Mouse (Mus musculus): ENCODE results near the gene Mrpl46. TPM values are rescaled to one million over a fixed set of nuclear protein-coding genes. Genes with fewer than 3 reads are reported as not detected.

The Mrpl46 gene
- polyA plus RNA-seq, 1 experiment = 15.1 TPM

- 32% methylated on average over 7 of the region's 7 CpGs for WGBS
- Histone ChIP-seq H3K4me3 (replicated peaks; ENCODE audit: extremely low read depth, low read depth, low read length) (no peak overlapping the region), H3K4me1 (ENCODE audit: control insufficient read depth, insufficient read depth, low read length) (no peaks in the 10 kb centered on the region)
- DNase-seq = no peak
- no peak for TF ChIP-seq CTCF (IDR thresholded peaks at IDR 0.05; ENCODE audit: insufficient read depth, low read length)
- no peak for TF ChIP-seq POLR2A (IDR thresholded peaks at IDR 0.05; ENCODE audit: borderline replicate concordance, extremely low read depth, low read depth, low read length)
Measured at GRCm38 (mm10) chr7:78769075-78769652, 14.2 kb downstream of the Mrpl46 start.

GRCm38 (mm10) chr7:78767929-78768531, 15.3 kb downstream of the Mrpl46 start:
- WGBS = 86% methylated on average over 12 of the region's 12 CpGs
- DNase-seq = no peak
- H3K4me1 ChIP-seq (ENCODE audit: control insufficient read depth, insufficient read depth, low read length) = no peaks in the 10 kb centered on the region
- no peak for TF ChIP-seq CTCF (IDR thresholded peaks at IDR 0.05; ENCODE audit: insufficient read depth, low read length)
- TF ChIP-seq POLR2A (IDR thresholded peaks at IDR 0.05; ENCODE audit: borderline replicate concordance, extremely low read depth, low read depth, low read length) = no peak
- no peak overlapping the region for H3K4me3 ChIP-seq (replicated peaks; ENCODE audit: extremely low read depth, low read depth, low read length)

GRCm38 (mm10) chr7:78766019-78766683, 17.2 kb downstream of the Mrpl46 start:
- no peak overlapping the region for H3K4me3 ChIP-seq (replicated peaks; ENCODE audit: extremely low read depth, low read depth, low read length)
- 22% methylated on average over 18 of the region's 18 CpGs for WGBS
- H3K4me1 ChIP-seq (ENCODE audit: control insufficient read depth, insufficient read depth, low read length) = no peaks in the 10 kb centered on the region
- TF ChIP-seq CTCF (IDR thresholded peaks at IDR 0.05; ENCODE audit: insufficient read depth, low read length) (peak; percentile 78), POLR2A (IDR thresholded peaks at IDR 0.05; ENCODE audit: borderline replicate concordance, extremely low read depth, low read depth, low read length) (no peak)
- peak; percentile 47 for DNase-seq

DNA sequence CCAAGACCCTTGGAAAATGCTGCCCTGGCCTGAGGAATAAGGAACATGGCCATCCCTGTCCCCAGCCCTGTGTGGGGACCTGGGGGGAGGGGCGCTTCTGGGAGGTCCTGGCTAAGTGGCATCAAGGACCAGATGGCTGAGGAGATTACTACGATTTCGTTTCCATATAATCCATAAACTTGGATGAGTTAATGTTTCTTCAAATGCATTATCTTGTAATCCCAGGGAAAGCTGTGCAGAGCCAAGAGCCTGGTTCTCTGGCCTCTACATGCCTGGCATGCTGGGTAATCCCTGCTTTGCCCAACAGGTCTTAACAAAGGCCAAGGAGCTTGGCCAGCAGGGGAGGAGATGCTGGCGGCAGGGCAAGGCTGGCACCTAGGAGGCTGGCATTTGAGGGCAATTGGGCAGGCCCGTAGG, 18.1 kb downstream of the Mrpl46 start:
- no peak for DNase-seq
- H3K4me1 ChIP-seq (ENCODE audit: control insufficient read depth, insufficient read depth, low read length) = no peaks in the 10 kb centered on the region
- H3K4me3 ChIP-seq (replicated peaks; ENCODE audit: extremely low read depth, low read depth, low read length) = no peak overlapping the region
- TF ChIP-seq POLR2A (IDR thresholded peaks at IDR 0.05; ENCODE audit: borderline replicate concordance, extremely low read depth, low read depth, low read length) (no peak), CTCF (IDR thresholded peaks at IDR 0.05; ENCODE audit: insufficient read depth, low read length) (no peak)
- WGBS = 66% methylated on average over 5 of the region's 5 CpGs

DNA sequence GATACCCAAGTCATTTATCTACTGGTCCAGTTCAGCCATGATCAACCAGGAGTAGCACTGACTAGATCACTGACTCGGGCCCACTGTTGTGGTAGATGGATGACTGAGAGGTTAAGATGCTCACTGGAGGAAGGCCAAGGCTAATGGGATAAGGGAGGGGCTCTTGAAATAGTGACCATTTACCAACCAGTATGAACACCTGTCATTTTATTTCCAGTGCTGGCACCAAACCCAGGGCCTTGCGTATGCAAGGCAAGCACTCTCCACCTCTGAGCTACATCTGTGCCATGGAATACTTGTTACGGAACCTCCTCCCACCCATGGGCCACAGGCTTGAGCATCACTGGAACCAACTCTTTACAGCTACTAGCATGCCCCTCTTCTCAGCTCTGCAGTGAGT, 19.5 kb downstream of the Mrpl46 start:
- no peak for DNase-seq
- TF ChIP-seq CTCF (IDR thresholded peaks at IDR 0.05; ENCODE audit: insufficient read depth, low read length) = no peak
- no peak for TF ChIP-seq POLR2A (IDR thresholded peaks at IDR 0.05; ENCODE audit: borderline replicate concordance, extremely low read depth, low read depth, low read length)
- WGBS = 87% methylated on average over 3 of the region's 3 CpGs
- H3K4me3 ChIP-seq (replicated peaks; ENCODE audit: extremely low read depth, low read depth, low read length) = no peak overlapping the region
- no peaks in the 10 kb centered on the region for H3K4me1 ChIP-seq (ENCODE audit: control insufficient read depth, insufficient read depth, low read length)

- no peak for DNase-seq
- TF ChIP-seq POLR2A (IDR thresholded peaks at IDR 0.05; ENCODE audit: borderline replicate concordance, extremely low read depth, low read depth, low read length) (no peak), CTCF (IDR thresholded peaks at IDR 0.05; ENCODE audit: insufficient read depth, low read length) (no peak)
- no peaks in the 10 kb centered on the region for H3K4me1 ChIP-seq (ENCODE audit: control insufficient read depth, insufficient read depth, low read length)
- H3K4me3 ChIP-seq (replicated peaks; ENCODE audit: extremely low read depth, low read depth, low read length) = no peak overlapping the region
- 59% methylated on average over 8 of the region's 8 CpGs for WGBS
Measured at GRCm38 (mm10) chr7:78754458-78755000, 28.8 kb downstream of the Mrpl46 start.

- DNase-seq = no peak
- Histone ChIP-seq H3K4me1 (ENCODE audit: control insufficient read depth, insufficient read depth, low read length) (no peaks in the 10 kb centered on the region), H3K4me3 (replicated peaks; ENCODE audit: extremely low read depth, low read depth, low read length) (no peak overlapping the region)
- no peak for TF ChIP-seq POLR2A (IDR thresholded peaks at IDR 0.05; ENCODE audit: borderline replicate concordance, extremely low read depth, low read depth, low read length)
- TF ChIP-seq CTCF (IDR thresholded peaks at IDR 0.05; ENCODE audit: insufficient read depth, low read length) = no peak
- 76% methylated on average over 7 of the region's 7 CpGs for WGBS
Measured at GRCm38 (mm10) chr7:78753752-78754457, 29.4 kb downstream of the Mrpl46 start.

DNA sequence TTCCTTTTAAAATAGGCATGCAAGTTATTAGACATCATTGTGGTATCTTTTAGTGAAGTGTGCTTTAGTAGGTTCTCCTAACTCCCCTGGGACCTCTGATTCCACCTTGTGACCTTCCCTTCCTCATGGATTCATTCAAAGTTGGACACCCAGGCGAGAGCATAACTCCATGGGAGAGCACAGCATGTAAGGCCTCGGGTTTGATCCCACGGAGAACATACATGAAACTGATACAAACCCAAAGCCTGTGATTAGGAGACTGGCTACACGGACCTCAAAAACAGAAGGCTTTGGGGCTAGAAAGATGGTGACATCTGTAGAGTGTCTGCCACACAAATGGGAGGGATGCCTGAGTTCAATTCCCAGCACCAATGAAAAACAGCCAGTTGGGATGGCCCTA, 30.4 kb downstream of the Mrpl46 start:
- DNase-seq = no peak
- Histone ChIP-seq H3K4me1 (ENCODE audit: control insufficient read depth, insufficient read depth, low read length) (no peaks in the 10 kb centered on the region), H3K4me3 (replicated peaks; ENCODE audit: extremely low read depth, low read depth, low read length) (no peak overlapping the region)
- TF ChIP-seq POLR2A (IDR thresholded peaks at IDR 0.05; ENCODE audit: borderline replicate concordance, extremely low read depth, low read depth, low read length) (no peak), CTCF (IDR thresholded peaks at IDR 0.05; ENCODE audit: insufficient read depth, low read length) (no peak)
- WGBS = 80% methylated on average over 4 of the region's 4 CpGs

DNA sequence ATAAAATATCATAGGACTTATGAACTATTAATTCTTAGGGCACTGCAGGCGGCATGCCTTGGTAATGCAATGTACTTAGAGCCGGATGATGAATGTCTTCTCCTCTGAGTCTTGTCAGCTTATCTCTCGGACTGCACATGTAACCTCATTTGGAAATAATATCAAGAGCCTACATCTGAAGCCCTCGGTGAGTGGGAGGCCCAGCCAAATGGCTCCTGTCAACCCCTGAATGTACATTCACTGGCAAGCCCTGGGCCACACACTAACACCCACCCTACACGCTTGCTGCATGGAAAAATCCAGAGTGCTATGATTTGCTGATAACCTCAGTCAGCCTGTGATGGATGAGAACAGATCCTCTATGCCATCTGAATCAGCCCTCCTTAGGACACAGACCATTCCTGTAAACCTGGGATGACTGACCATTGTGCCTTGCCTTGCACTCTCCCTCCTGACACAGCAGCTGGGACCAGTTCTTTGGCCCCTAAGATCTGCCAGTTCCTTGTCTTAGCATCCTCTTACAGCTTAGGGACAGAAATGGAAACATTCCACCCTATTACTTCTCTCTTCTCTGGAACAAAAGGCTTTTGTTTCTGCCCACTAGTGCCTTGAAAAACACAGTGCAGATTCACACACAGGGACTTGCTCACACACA, 39.5 kb downstream of the Mrpl46 start:
- no peaks in the 10 kb centered on the region; the same call in 1 of the 2 replicates for H3K4me1 ChIP-seq (ENCODE audit: control insufficient read depth, insufficient read depth, low read length)
- no peak overlapping the region for H3K4me3 ChIP-seq (replicated peaks; ENCODE audit: extremely low read depth, low read depth, low read length)
- no peak for TF ChIP-seq CTCF (IDR thresholded peaks at IDR 0.05; ENCODE audit: insufficient read depth, low read length)
- TF ChIP-seq POLR2A (IDR thresholded peaks at IDR 0.05; ENCODE audit: borderline replicate concordance, extremely low read depth, low read depth, low read length) = no peak
- DNase-seq = no peak
- 47% methylated on average over 5 of the region's 5 CpGs for WGBS

Measured in lung, adult 2 months (tissue).